Mouse (Mus musculus): Measurements from ENCODE around the gene Shc4. TPM values are rescaled to one million over a fixed set of nuclear protein-coding genes. Genes with fewer than 3 reads are reported as not detected.

Shc4 gene
- total RNA-seq, 2 experiments from 2014 or later: 4.6 to 5.5 TPM

GRCm38 (mm10) chr2:125723408-125724085 is 401 bp downstream of the Shc4 start:
- intact Hi-C loops (cut with DNase I): loop anchor here (2.0 kb wide), 1 partner anchor 51 kb away; the partner anchor contains the start of gene Eid1
- H3K4me3 ChIP-seq: peak overlapping the region; percentile 57
- peak; percentile 36 to 42 for DNase-seq (ENCODE audit: extremely low spot score in 1 of 2, low spot score in 2 of 2)
- TF ChIP-seq CTCF (IDR thresholded peaks at IDR 0.05): peak; percentile 22
- H3K27ac ChIP-seq: peak overlapping the region; percentile 34; the same call in 1 of the 2 replicates

GRCm38 (mm10) chr2:125723086-125723407 is 901 bp downstream of the Shc4 start:
- TF ChIP-seq CTCF (IDR thresholded peaks at IDR 0.05): no peak
- intact Hi-C loops (cut with DNase I): no loop called here
- peak overlapping the region; percentile 57 for H3K4me3 ChIP-seq
- no peak for DNase-seq (ENCODE audit: extremely low spot score in 1 of 2, low spot score in 2 of 2)
- peak overlapping the region; percentile 19; the same call in 1 of the 2 replicates for H3K27ac ChIP-seq

GRCm38 (mm10) chr2:125716599-125716998 is 7.3 kb downstream of the Shc4 start:
- no peak for TF ChIP-seq CTCF (IDR thresholded peaks at IDR 0.05)
- H3K4me3 ChIP-seq: no peak overlapping the region
- intact Hi-C loops (cut with DNase I): no loop called here
- DNase-seq (ENCODE audit: extremely low spot score in 1 of 2, low spot score in 2 of 2): no peak
- no peak overlapping the region for H3K27ac ChIP-seq

GRCm38 (mm10) chr2:125706510-125706921 is 17.4 kb downstream of the Shc4 start:
- no peak for DNase-seq (ENCODE audit: extremely low spot score in 1 of 2, low spot score in 2 of 2)
- intact Hi-C loops (cut with DNase I): no loop called here
- no peak for TF ChIP-seq CTCF (IDR thresholded peaks at IDR 0.05)
- Histone ChIP-seq H3K4me3 (no peak overlapping the region), H3K27ac (no peak overlapping the region)

GRCm38 (mm10) chr2:125704907-125705631 is 18.9 kb downstream of the Shc4 start:
- no peak overlapping the region for H3K27ac ChIP-seq
- TF ChIP-seq CTCF (IDR thresholded peaks at IDR 0.05): no peak
- intact Hi-C loops (cut with DNase I): no loop called here
- DNase-seq (ENCODE audit: extremely low spot score in 1 of 2, low spot score in 2 of 2): no peak
- no peak overlapping the region for H3K4me3 ChIP-seq

GRCm38 (mm10) chr2:125702851-125703250 is 21.1 kb downstream of the Shc4 start:
- TF ChIP-seq CTCF (IDR thresholded peaks at IDR 0.05): no peak
- H3K4me3 ChIP-seq: no peak overlapping the region
- no peak for DNase-seq (ENCODE audit: extremely low spot score in 1 of 2, low spot score in 2 of 2)
- no peak overlapping the region for H3K27ac ChIP-seq
- intact Hi-C loops (cut with DNase I): no loop called here

GRCm38 (mm10) chr2:125701606-125702005 is 22.3 kb downstream of the Shc4 start:
- DNase-seq (ENCODE audit: extremely low spot score in 1 of 2, low spot score in 2 of 2): no peak
- no peak overlapping the region for H3K4me3 ChIP-seq
- no peak for TF ChIP-seq CTCF (IDR thresholded peaks at IDR 0.05)
- intact Hi-C loops (cut with DNase I): no loop called here
- no peak overlapping the region for H3K27ac ChIP-seq

- no peak overlapping the region for H3K27ac ChIP-seq
These were observed 27.7 kb downstream of the Shc4 start for GRCm38 (mm10) chr2:125696219-125696618.

GRCm38 (mm10) chr2:125694798-125695197 is 29.1 kb downstream of the Shc4 start:
- Histone ChIP-seq H3K4me3 (no peak overlapping the region), H3K27ac (no peak overlapping the region)
- no peak for DNase-seq (ENCODE audit: extremely low spot score in 1 of 2, low spot score in 2 of 2)
- TF ChIP-seq CTCF (IDR thresholded peaks at IDR 0.05): no peak
- intact Hi-C loops (cut with DNase I): no loop called here

More at GRCm38 (mm10) chr2:125696219-125696618, 27.7 kb downstream of the Shc4 start:
- TF ChIP-seq CTCF (IDR thresholded peaks at IDR 0.05): no peak
- intact Hi-C loops (cut with DNase I): no loop called here
- DNase-seq (ENCODE audit: extremely low spot score in 1 of 2, low spot score in 2 of 2): no peak
- H3K4me3 ChIP-seq: no peak overlapping the region

GRCm38 (mm10) chr2:125692010-125692409 is 31.9 kb downstream of the Shc4 start:
- no peak overlapping the region for H3K4me3 ChIP-seq
- no peak overlapping the region for H3K27ac ChIP-seq
- DNase-seq (ENCODE audit: extremely low spot score in 1 of 2, low spot score in 2 of 2): no peak
- TF ChIP-seq CTCF (IDR thresholded peaks at IDR 0.05): no peak
- intact Hi-C loops (cut with DNase I): no loop called here

- H3K27ac ChIP-seq: peak overlapping the region; percentile 67
- no peak for TF ChIP-seq CTCF (IDR thresholded peaks at IDR 0.05)
- no peak for DNase-seq (ENCODE audit: extremely low spot score in 1 of 2, low spot score in 2 of 2)
- intact Hi-C loops (cut with DNase I): no loop called here
- no peak overlapping the region for H3K4me3 ChIP-seq
These were observed 38.4 kb downstream of the Shc4 start for GRCm38 (mm10) chr2:125685441-125686150.

Measured in left cerebral cortex, adult 2 months (tissue).